Mouse (Mus musculus): ENCODE measurements around the gene Disc1. TPM values are rescaled to one million over a fixed set of nuclear protein-coding genes. Genes with fewer than 3 reads are reported as not detected.

Gene Disc1
- total RNA-seq, 2 experiments from 2014 or later, result 1.4 to 2.5 TPM

DNA sequence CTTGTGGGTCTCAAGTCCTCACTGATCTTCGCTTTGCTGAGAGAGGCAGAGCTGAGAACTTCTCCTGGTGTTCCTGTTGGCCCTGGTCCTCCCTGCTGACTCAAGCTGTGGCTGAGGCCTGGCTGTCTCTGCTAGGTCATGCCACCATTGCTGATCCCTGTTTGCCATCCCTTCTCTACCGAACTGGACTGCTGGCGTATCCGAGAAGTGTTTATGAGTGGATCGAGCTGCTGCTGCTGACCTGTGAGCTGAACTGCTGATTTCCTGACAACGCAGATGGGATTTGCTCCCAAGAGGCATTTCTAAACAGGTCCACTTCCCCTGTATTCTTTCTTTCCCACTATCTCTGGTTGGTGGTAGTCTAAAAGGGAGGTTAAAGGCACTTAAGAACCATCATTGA, 147.7 kb downstream of the Disc1 start:
- intact Hi-C loops (cut with DNase I), result no loop called here

DNA sequence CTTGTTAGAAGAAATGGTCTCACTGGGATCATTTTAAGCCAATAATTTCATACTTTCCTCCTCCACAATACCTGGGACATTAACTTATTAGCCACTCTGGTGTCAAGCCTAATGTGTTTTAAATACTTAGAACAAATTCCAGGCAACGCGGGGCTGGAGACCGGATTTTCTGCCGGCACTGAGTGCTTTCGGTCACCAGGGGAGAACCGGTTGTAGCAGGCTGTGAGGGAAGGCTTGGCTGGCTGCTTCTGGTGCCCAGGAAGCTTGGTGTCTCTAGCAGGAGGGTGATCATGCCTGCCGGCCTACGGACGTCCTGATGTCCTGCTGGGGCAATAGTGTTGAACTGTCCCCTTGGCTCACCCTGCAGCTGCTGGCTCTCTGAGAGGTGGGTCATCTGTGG, 149.0 kb downstream of the Disc1 start:
- DNase-seq (ENCODE audit: low spot score in 2 of 2), result no peak
- intact Hi-C loops (cut with DNase I), result no loop called here

More for the DNA sequence above, 147.7 kb downstream of the Disc1 start:
- DNase-seq (ENCODE audit: low spot score in 2 of 2), result no peak

DNA sequence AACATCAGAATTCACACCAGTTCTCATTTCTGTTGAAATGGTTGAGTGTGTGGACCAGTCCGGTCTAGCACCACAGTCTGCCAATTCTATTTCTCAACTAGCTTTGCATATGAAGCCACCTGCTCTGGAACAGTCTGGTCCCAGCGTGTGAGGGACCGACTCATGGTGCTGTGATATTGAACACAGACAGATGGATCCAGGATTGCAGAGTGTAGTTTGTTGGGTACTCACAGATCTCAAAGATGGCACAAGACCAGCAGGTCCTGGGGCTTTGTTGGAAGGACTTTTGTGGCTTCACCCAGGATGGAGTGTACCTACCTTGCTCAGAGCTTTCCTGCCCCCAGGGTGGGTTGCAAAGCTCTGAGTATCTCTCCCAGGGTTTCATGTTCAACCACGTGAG, 151.6 kb downstream of the Disc1 start:
- no peak for DNase-seq (ENCODE audit: low spot score in 2 of 2)
- intact Hi-C loops (cut with DNase I), result no loop called here

DNA sequence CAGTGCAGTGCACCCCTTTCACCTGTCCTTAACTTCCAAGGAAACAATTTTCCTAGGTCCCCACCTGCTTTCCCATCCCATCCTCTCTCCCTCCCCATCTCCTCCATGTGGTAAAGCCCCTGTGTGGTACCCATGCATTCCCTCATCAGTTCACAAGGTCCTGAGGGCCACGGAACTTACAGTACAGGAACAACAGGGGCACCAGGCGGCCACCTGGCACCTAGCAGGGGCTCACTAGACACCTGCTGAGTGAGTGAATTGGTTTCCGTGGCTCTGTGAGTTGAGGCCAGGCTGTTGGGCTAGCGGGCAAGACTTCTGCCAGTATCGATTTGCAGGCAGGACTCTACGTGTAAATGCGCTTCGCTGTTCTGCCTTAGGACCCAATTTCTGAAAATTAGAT, 152.4 kb downstream of the Disc1 start:
- intact Hi-C loops (cut with DNase I), result no loop called here
- DNase-seq (ENCODE audit: low spot score in 2 of 2), result no peak

DNA sequence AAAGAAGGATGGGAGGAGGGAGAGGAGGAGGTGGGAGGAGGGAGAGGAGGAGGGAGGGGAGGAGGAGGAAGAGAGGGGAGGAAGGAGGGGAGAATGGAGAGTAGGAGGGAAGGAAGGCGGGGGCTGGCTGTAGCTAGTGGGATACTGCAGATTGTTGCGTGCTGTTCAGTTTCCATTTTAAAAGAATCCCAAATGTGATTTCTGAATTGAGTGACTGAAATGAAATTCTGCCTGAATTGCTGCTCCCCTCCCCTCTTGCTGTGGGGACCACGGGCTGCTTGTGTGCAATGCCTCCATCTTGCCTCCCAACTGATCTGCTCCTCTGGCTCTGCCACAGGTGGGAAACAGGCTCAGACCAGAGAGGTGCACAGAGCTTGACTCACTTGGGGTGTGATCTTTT, 153.0 kb downstream of the Disc1 start:
- intact Hi-C loops (cut with DNase I), result no loop called here
- no peak for DNase-seq (ENCODE audit: low spot score in 2 of 2)

DNA sequence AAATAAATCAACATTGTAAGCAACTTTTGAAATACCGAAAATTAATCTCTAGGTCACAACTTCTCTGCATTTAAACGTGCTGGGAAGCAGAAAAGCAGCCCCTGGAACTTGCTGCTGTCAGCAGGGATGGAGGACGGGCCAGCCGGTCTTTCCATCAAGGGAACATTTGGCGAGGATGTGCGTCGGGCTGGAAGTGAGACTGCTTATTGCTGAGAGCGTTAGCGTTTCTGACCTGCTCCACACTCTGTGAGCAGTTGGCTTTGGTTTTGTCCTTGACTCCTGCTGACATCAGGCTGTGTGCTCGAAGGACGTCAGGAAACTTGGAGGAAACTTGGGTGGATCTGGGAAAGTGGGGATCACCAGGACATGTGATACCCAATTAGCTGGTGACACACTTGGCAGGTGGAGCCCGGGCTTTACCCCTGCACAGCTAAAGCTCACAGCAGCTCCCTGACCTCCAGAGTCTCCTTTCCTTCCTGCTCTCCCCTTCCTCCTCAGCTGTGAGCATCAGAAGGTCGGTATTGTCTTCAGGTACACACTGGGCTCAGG, 158.7 kb downstream of the Disc1 start:
- intact Hi-C loops (cut with DNase I), result no loop called here
- DNase-seq (ENCODE audit: low spot score in 2 of 2), result no peak

DNA sequence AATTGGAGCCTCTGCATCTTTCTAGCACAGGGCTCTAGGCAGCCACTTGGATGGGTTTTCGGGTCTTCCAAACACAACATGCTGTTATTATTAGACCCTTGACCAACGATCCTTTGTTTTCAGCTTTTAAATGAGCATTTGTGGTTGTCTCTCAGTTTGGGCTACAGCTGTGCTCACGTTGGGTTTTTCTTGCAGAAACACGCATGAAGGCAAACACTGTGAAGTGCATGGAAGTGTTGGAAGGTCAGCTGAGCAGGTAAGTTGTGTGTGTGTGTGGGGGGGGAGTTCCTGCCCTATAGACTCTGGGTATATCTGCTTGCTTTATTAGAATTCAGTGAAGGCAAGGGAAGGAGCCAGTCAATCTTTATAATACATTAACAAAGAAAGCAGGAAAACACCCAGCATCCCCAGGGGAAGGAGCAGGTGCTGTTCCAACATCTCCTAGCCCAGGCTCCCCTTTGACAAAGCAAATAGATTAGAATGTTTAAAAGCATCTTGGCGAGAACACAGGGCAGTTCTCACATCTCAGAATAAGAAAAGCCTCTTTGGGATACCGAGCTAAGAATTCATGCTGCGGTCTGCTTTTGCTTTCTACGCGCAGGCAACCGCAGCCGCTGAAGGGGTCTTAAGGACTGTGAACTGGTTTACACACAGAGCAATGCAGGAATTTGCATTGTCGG, 164.0 kb downstream of the Disc1 start:
- DNase-seq (ENCODE audit: low spot score in 2 of 2), result no peak
- intact Hi-C loops (cut with DNase I), result no loop called here

DNA sequence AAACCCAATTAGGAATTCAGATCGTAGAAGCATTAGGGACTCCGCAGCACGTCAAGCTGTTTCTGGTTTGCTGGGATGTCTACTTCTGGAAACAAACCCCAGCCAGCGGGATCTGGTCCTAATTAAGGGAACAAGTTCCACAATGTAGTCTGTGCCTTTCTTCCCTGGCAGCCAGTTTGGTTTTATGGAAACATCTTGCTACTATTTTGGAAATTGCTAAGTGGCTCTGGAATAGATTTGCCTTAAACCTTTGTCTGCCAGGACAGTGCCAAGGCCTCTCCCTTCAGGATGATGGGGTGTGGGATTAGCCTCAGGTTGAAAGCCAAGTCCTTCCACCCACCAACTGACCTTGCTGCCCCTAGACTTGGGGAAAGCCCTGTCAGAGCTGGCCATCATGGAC, 164.7 kb downstream of the Disc1 start:
- intact Hi-C loops (cut with DNase I), result no loop called here
- DNase-seq (ENCODE audit: low spot score in 2 of 2), result peak; percentile 59 to 64

DNA sequence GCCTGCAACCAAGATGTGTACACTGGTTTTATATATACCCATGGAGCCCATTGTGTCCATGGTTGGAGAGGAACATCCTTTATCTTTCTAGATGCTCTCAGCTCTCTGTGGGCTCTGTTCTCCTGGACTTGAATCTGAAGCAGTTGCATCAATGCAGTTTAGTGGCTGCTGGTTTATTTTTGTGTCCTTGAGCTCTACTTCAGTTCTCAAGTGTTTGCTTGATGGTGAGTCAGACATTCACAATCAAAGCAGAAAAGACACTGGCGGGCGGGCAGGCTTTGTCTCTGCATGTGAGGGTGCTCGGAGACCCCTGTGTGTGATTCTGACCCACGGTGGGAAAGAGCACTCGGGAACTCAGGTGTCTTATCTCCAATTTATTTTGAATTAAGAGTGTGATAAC, 166.6 kb downstream of the Disc1 start:
- intact Hi-C loops (cut with DNase I), result no loop called here
- DNase-seq (ENCODE audit: low spot score in 2 of 2), result no peak

DNA sequence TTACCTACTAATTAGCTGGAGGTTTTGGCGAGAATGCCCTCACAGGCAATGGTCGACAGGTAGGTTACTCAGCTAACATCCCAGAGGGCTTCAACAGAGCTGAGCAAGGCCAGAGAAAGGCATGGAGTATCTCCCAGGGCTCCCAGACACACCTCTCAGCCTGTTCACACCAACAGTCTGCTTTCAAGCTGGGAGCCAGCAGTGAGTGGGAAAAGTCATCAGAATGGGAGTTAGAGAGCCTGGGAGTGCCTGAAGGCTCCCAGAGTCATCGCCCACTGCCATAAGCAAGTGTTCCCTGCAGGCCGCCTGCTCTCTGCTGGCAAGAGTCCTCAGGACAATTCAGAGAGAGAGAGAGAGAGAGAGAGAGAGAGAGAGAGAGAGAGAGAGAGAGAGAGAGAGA, 167.1 kb downstream of the Disc1 start:
- intact Hi-C loops (cut with DNase I), result no loop called here
- DNase-seq (ENCODE audit: low spot score in 2 of 2), result no peak

DNA sequence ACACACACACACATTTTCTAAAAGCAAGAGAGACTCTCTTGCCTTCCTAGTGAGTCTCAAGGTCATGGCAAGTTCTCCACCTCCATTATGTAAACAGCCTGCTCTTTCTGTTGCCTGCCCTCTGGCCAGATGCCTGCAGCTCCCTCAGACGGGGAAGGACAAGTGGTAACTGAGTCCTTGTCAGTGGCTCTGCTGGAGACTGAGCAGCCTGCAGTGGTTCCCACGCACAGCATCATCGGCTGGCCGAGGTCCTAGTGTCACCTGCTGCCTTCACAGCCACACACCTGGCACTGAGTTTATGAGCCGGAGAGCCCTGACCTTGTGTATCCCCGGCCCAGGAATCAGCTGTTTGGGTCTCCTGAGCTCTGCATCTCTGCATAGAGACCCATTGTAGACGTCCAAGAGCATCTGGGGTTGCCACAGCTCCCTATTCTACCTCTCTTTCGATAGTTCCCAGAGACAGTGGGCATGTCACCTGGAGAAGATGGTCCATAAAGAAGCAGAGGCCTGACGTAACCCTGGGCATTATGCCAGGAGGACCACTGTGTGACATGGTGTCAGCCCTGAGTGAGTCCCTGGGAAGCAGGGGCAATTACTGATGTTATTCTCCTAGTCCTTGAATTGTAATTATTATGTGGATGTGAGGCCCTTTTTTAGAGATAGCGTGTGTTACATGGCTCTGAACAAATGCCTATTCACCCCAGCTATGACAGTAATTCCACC, 169.2 kb downstream of the Disc1 start:
- intact Hi-C loops (cut with DNase I), result no loop called here
- DNase-seq (ENCODE audit: low spot score in 2 of 2), result no peak

DNA sequence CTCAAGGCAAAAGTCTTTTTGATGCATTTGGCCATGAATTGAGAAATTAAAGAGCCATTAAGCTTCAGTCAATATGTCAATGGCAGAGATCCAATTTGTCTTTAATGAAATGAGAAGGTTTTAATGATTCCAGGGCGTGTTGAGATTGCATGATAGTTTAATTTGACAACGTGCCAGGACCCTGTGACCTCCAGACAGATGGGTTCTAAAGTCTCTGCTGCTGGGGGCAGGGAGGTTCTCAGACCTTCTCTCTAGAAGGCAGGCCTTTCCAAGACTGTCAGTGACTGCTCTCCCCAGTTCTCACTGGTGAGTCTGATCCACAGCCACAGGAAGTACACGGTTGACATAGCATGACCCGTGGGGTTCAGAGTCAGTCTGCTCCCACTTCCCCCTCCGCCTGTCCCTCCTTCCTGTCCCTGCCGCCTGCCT, 170.3 kb downstream of the Disc1 start:
- intact Hi-C loops (cut with DNase I), result no loop called here
- DNase-seq (ENCODE audit: low spot score in 2 of 2), result no peak

DNA sequence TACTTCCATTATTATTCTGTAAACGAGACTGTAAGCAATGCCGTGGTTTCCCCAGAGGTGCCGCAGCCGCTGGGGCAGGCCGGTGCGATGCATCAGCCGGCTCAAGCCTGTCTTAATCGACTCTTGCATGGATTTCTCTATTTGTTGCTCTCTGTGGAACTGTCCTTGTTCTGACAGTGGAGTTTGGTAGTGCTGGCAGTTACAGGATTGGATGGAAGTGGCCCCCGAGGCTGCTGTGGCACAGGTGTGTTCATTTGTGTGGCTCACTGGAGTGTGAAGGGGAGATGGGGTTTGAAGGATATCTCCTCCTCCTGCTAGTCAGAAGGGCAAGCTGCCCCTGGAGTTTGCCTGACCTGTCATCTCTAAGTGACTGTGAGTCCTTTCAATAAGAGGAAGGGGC, 171.3 kb downstream of the Disc1 start:
- intact Hi-C loops (cut with DNase I), result no loop called here
- no peak for DNase-seq (ENCODE audit: low spot score in 2 of 2)

DNA sequence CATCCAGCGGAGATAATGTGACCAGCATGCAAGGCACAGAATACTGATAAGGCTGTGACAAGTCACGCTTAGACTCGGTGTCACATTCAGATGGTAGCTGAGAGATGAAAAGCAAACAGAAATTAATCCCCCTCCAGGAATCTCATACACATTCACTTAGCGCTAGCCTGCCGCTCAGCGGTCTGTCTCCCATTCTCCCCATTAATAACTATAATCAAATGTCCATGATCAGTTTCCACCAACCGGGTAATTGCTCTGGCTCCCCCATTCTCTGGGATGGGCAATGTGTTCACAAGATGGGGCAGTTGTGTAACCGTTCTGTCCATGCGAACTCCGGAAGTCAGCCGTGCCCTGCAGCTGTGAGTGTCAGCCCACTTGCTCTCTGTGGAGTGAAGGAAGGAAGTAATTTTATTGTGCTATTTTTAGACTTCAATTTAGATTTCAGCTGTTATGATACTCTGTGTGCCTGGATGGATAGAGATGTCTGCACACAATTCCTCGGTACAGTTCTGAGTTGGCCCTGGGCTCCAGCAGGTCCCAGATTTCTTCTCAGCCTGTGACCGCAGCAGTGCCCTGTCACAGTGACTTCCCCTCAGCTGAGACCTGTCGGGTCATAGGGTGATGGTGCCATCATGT, 173.1 kb downstream of the Disc1 start:
- no peak for DNase-seq (ENCODE audit: low spot score in 2 of 2)
- intact Hi-C loops (cut with DNase I), result no loop called here

DNA sequence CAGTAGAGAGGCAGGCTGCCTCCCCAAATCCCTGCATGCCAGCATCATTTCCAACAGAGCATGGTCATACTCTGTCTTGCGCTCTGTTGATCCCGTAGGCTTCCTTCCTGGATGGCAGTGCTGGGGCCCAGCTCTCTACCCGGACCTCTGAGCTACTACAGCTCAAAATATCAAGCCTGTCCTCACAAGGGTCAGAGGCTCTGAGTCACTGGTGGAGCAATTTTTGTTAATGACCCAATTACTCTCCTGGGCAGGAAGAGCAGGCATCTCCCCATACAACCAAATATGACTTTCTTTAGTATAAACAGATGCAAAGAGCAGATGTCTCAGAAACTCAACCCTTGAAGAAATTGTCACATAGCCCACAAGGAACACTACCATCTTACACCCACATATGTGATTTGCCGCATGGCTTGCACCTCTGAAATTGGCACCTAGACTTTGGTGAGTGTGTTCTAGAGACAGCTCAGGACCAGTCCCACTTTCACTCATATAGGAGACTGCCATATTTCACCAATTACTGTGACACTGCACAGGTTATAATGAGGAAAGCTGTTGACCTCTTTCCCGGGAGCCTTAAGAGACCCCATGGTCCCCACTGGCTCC, 176.6 kb downstream of the Disc1 start:
- DNase-seq (ENCODE audit: low spot score in 2 of 2), result peak in 1 of 2 experiments; percentile 38
- intact Hi-C loops (cut with DNase I), result no loop called here

DNA sequence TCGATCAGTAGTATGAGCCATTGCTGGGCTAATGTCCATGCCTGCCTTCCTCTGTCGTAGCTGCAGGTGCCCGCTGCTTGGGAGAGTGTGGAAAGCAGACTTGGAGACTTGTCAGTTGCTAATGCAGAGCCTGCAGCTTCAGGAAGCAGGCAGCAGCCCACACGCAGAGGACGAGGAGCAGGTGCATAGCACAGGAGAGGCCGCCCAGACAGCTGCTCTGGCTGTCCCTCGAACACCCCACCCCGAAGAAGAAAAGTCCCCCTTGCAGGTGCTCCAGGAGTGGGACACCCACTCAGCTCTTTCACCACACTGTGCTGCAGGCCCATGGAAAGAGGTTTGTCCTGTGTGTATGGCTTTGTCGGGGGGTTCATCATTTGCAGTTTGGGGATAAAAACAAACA, 178.7 kb downstream of the Disc1 start:
- intact Hi-C loops (cut with DNase I), result no loop called here
- no peak for DNase-seq (ENCODE audit: low spot score in 2 of 2)

DNA sequence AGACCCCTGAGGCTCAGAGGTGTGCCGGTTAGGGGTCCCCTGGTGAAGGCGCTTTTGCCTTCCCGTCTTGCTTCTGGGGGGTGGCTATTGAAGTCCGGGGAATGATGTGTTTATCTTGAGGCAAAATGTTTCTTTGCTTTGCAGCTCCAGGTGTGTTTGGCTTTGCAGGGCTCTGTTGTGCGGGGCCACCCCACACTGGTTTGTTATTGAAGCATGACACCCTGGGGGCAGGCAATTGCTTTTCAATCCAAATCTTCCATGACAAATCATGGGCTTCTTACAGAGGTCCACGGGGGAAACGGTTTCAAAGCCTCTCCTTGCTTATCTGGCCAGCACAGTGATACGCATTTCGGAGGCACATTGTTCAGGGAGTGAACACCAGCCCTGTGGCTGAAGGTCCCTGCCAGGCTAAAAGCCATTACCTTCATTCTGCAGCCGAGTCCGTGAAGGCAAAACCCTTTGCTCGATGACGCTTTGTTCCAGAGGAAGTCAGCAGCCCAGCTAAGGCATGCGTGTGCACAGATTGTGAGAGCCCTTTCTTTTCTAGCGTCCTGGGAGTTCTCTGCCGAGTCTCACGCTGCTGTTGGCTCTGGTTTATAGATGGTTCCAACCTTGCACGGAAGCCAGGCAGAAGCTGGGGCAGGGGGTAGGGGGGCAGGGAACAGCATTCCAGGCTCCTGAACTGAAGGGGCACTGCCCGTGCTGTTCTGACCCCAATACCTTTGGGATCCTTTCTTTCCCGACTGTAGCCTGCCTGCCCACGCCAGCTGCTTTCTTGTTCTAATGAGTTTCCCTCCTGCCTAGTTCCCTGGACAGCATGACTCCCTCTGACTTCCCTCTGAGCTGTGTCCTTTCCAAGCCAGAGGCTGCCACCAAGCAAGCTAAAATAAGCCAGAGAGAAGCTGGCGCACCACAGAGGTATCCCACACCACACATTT, 182.2 kb downstream of the Disc1 start:
- intact Hi-C loops (cut with DNase I), result no loop called here
- DNase-seq (ENCODE audit: low spot score in 2 of 2), result peak; percentile 35 to 40

DNA sequence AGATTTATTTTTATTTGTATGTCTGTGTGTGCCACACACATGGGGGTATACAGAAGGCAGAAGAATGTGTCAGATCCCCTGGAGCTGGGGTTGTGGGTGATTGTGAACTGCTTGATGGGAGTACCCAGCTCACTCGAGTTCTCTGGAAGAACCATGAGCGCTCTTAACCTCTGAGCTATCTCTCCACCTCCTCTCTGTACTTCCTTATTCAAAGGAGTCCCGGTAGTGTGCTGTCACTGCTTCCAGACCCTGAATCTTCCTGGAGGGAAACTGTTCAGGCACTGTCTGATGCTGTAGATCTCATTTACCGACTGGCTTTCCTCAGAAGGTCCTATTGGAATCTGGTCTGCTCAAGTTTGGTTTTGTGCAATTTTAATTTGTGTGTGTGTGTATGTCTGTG, 186.8 kb downstream of the Disc1 start:
- no peak for DNase-seq (ENCODE audit: low spot score in 2 of 2)
- intact Hi-C loops (cut with DNase I), result no loop called here

DNA sequence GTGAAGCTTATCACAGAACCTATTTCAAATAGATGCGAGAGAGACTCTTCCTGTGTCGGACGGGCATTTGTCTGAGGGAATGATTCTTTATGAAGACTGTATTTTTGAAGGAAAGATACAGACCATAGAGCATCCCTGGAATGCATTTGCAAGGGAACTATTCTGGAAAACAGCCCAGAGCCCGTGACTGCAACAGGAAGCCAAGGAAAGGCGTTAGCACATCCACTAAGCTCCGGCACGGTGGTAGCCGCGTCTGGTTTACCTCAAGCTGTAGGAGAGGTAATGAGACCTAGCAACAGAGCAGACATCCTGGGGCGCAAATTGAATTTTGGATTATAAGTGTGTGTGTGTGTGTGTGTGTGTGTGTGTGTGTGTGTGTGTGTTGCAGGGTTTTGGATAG, 188.4 kb downstream of the Disc1 start:
- intact Hi-C loops (cut with DNase I), result no loop called here
- DNase-seq (ENCODE audit: low spot score in 2 of 2), result no peak

Data from left cerebral cortex, postnatal 36 days (tissue).